Comparison of ENCODE assay signal across 9 mouse cellular contexts in the genomic region with DNA sequence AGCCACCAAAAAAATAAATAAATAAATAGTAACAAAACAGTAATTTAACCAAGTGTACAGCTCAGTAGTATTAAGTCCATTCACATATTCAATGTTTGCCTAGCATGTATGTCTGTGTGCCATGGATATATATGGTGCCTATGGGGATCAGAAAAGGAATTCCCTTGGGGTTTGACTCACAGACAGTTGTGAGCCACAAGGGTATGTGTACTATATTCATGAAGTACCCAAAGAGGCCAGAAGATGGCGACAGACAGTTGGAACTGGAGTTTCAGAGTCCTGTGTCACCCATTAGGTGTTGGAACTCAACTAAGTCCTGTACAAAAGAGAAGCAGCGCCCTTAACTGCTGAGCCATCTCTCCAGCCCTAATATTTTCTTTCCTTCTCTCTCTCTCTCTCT. TPM values are rescaled to one million over a fixed set of nuclear protein-coding genes. Genes with fewer than 3 reads are reported as not detected.
DNase-seq lines count a peak whose midpoint lies in the region; ATAC-seq and TF ChIP-seq lines count a peak whose summit lies in the region.
"Had no signal": no experiment of that assay in that cellular context is flagged by ENCODE, and none has a peak within 500 bp of the region (broad histone marks: within the 10 kb centered on the region; RNA-seq: fewer than 3 reads in every experiment).

No protein-coding gene starts in this region.

- H3K27ac ChIP-seq in heart, adult 2 months: no peak overlapping the region
- no peak overlapping the region for H3K27ac ChIP-seq in liver, embryonic 13.5 days
- H3K27ac ChIP-seq in neural tube, embryonic 12.5 days: no peak overlapping the region

- TF ChIP-seq POLR2A in heart, adult 2 months (IDR thresholded peaks at IDR 0.05; ENCODE audit: insufficient read depth, low read depth, low read length): no peak

- peak; percentile 79 for ATAC-seq in liver, embryonic 13.5 days (ENCODE audit: low read depth)
- ATAC-seq in neural tube, embryonic 12.5 days (ENCODE audit: low FRiP score, low read depth): peak; percentile 72; the same call in 1 of the 2 replicates

- DNase-seq in A20 (ENCODE audit: low read depth, low spot score): peak; percentile 90
- peak; percentile 44 for DNase-seq in Muller cell, postnatal 12 days (ENCODE audit: inconsistent ontology term)
- DNase-seq in cerebellum, postnatal 10 days: peak; percentile 87 to 94
- peak in 1 of 2 experiments; percentile 49 for DNase-seq in heart, adult 2 months
- DNase-seq in kidney, adult 9 months: peak; percentile 97
- DNase-seq in liver, embryonic 13.5 days: peak; percentile 74
- DNase-seq in thymus, postnatal 36 days: peak; percentile 41 to 52

- H3K4me2 ChIP-seq in liver, embryonic 13.5 days: no peak overlapping the region
- no peak overlapping the region for H3K4me2 ChIP-seq in neural tube, embryonic 12.5 days (replicated peaks)

- no peaks in the 10 kb centered on the region for H3K27me3 ChIP-seq in heart, adult 2 months (ENCODE audit: control insufficient read depth, insufficient read depth, low read length)
- no peaks in the 10 kb centered on the region for H3K27me3 ChIP-seq in liver, embryonic 13.5 days
- H3K27me3 ChIP-seq in neural tube, embryonic 12.5 days (replicated peaks): no peaks in the 10 kb centered on the region

- H3K4me3 ChIP-seq in heart, adult 2 months: no peak overlapping the region
- H3K4me3 ChIP-seq in liver, embryonic 13.5 days (replicated peaks): no peak overlapping the region
- H3K4me3 ChIP-seq in neural tube, embryonic 12.5 days: no peak overlapping the region
- H3K4me3 ChIP-seq: erythroblast, embryonic 14.5 days had no signal

- intact Hi-C loops in heart, adult 2 months (cut with DNase I): loop anchor here (1.0 to 2.0 kb wide), 2 partner anchors 45 to 191 kb away; no protein-coding TSS in a partner anchor

- no peaks in the 10 kb centered on the region for H3K9me3 ChIP-seq in liver, embryonic 13.5 days (replicated peaks)
- H3K9me3 ChIP-seq in neural tube, embryonic 12.5 days: no peaks in the 10 kb centered on the region

- H3K4me1 ChIP-seq in heart, adult 2 months (ENCODE audit: control insufficient read depth, insufficient read depth, low read length): no peaks in the 10 kb centered on the region; the same call in 1 of the 2 replicates
- peaks cover 9% of the 10 kb centered on the region; the same call in 1 of the 2 replicates for H3K4me1 ChIP-seq in liver, embryonic 13.5 days (replicated peaks)
- H3K4me1 ChIP-seq in neural tube, embryonic 12.5 days: no peaks in the 10 kb centered on the region

- H3K36me3 ChIP-seq in heart, adult 2 months (ENCODE audit: control insufficient read depth, insufficient read depth, low read length): peaks cover 4% of the 10 kb centered on the region; the same call in 1 of the 2 replicates
- H3K36me3 ChIP-seq in liver, embryonic 13.5 days: peaks cover 30% of the 10 kb centered on the region
- peaks cover 20% of the 10 kb centered on the region for H3K36me3 ChIP-seq in neural tube, embryonic 12.5 days

- 53% methylated on average over 2 of the region's 2 CpGs for WGBS in heart, adult 2 months
- WGBS in liver, embryonic 13.5 days (ENCODE audit: insufficient replicate concordance): 35% methylated on average over 2 of the region's 2 CpGs
- WGBS in neural tube, embryonic 12.5 days: 31% methylated on average over 2 of the region's 2 CpGs

- H3K9ac ChIP-seq in heart, adult 2 months (ENCODE audit: low read depth, low read length): no peak overlapping the region
- H3K9ac ChIP-seq in liver, embryonic 13.5 days: no peak overlapping the region
- no peak overlapping the region for H3K9ac ChIP-seq in neural tube, embryonic 12.5 days

- H3K79me2 ChIP-seq in heart, adult 2 months (replicated peaks; ENCODE audit: control insufficient read depth, insufficient read depth, low read length): no peaks in the 10 kb centered on the region; the same call in 1 of the 2 replicates

- TF ChIP-seq CTCF in heart, adult 2 months (IDR thresholded peaks at IDR 0.05): peak; percentile 83

- no peak for TF ChIP-seq EP300 in heart, adult 2 months (IDR thresholded peaks at IDR 0.05; ENCODE audit: insufficient read depth, low read depth, low read length)

RNA-seq across cellular contexts. Expression of gene Prpf3, which starts 6.1 kb away (rescaled TPM):
- total RNA-seq in heart, adult 2 months (2021): 10 to 100 TPM; 19.4 to 24.0 TPM
- 9.3 and 13.2 TPM in 2 replicates for polyA plus RNA-seq in heart, adult 2 months (2012; rRNA removed)
- 30.7 and 36.6 TPM in 2 replicates for polyA plus RNA-seq in liver, embryonic 13.5 days (2015; fragmentation: Nextera tagmentation; extraction: Ambion mirVana)
- 49.5 and 50.8 TPM in 2 replicates for polyA plus RNA-seq in neural tube, embryonic 12.5 days (2016; fragmentation: Nextera tagmentation; extraction: Ambion mirVana)

RNA-seq across cellular contexts. Expression of gene Mrps21, which starts 9.5 kb away (rescaled TPM):
- total RNA-seq in heart, adult 2 months (2021): 100 to 1,000 TPM; 314 to 350 TPM
- 174 and 218 TPM in 2 replicates for polyA plus RNA-seq in heart, adult 2 months (2012; rRNA removed)
- 256 and 257 TPM in 2 replicates for polyA plus RNA-seq in liver, embryonic 13.5 days (2015; fragmentation: Nextera tagmentation; extraction: Ambion mirVana)
- 345 and 349 TPM in 2 replicates for polyA plus RNA-seq in neural tube, embryonic 12.5 days (2016; fragmentation: Nextera tagmentation; extraction: Ambion mirVana)

RNA-seq across cellular contexts. Expression of gene Ciart, which starts 20.3 kb away (rescaled TPM):
- total RNA-seq in heart, adult 2 months (2021): 10 to 100 TPM in 1 of 2 experiments, 1 to 10 TPM in 1; 5.1 to 27.0 TPM
- 5.0 and 7.7 TPM in 2 replicates for polyA plus RNA-seq in heart, adult 2 months (2012; rRNA removed)
- polyA plus RNA-seq in liver, embryonic 13.5 days (2015; fragmentation: Nextera tagmentation; extraction: Ambion mirVana): 0.88 and 1.4 TPM in 2 replicates
- polyA plus RNA-seq in neural tube, embryonic 12.5 days (2016; fragmentation: Nextera tagmentation; extraction: Ambion mirVana): 4.7 and 4.8 TPM in 2 replicates

RNA-seq across cellular contexts. Expression of gene BC028528, which starts 30.0 kb away (rescaled TPM):
- 1 to 10 TPM; 8.5 to 9.0 TPM for total RNA-seq in heart, adult 2 months (2021)
- 14.5 and 29.8 TPM in 2 replicates for polyA plus RNA-seq in heart, adult 2 months (2012; rRNA removed)
- 6.6 and 8.6 TPM in 2 replicates for polyA plus RNA-seq in liver, embryonic 13.5 days (2015; fragmentation: Nextera tagmentation; extraction: Ambion mirVana)
- polyA plus RNA-seq in neural tube, embryonic 12.5 days (2016; fragmentation: Nextera tagmentation; extraction: Ambion mirVana): 13.1 and 13.5 TPM in 2 replicates
- polyA plus RNA-seq: erythroblast, embryonic 14.5 days had no signal

RNA-seq across cellular contexts. Expression of gene Aph1a, which starts 32.0 kb away (rescaled TPM):
- total RNA-seq in heart, adult 2 months (2021): 100 to 1,000 TPM in 1 of 2 experiments, 10 to 100 TPM in 1; 99.9 to 121 TPM
- 98.7 and 120 TPM in 2 replicates for polyA plus RNA-seq in heart, adult 2 months (2012; rRNA removed)
- 17.1 and 18.5 TPM in 2 replicates for polyA plus RNA-seq in liver, embryonic 13.5 days (2015; fragmentation: Nextera tagmentation; extraction: Ambion mirVana)
- 26.9 and 36.5 TPM in 2 replicates for polyA plus RNA-seq in neural tube, embryonic 12.5 days (2016; fragmentation: Nextera tagmentation; extraction: Ambion mirVana)
